Mouse (Mus musculus) lung, postnatal 0 days (tissue): ENCODE results near the gene Epb41l2. TPM values are rescaled to one million over a fixed set of nuclear protein-coding genes. Genes with fewer than 3 reads are reported as not detected.

Experiments
- ATAC-seq: fragments of 200-750 bp; cut with Nextera tagmentation; 2 replicates; pipeline ENCODE4 v1.8.0; 2017; ENCODE audit warnings: moderate library complexity
- DNase-seq: peaks from one replicate; pipeline ENCODE4 v3.0.0-alpha.2; 2016; ENCODE audit warnings: low spot score
- H3K27ac ChIP-seq: fragments of 300-500 bp; sonication (generic); 2 replicates; pipeline ENCODE4 v1.5.1; 2014; ENCODE audit warnings: antibody characterized with exemption, mild to moderate bottlenecking, low read length, mixed read lengths
- H3K27me3 ChIP-seq: fragments of 300-500 bp; sonication (generic); replicated peaks from 2 replicates; pipeline ENCODE4 v1.6.1; 2014; ENCODE audit warnings: low read length, mixed read lengths; ENCODE audit not compliant: insufficient read depth
- H3K36me3 ChIP-seq: fragments of 300-500 bp; sonication (generic); 2 replicates; pipeline ENCODE4 v1.6.1; 2014; ENCODE audit warnings: low read length, mixed read lengths; ENCODE audit not compliant: insufficient read depth
- H3K4me1 ChIP-seq: fragments of 300-500 bp; sonication (generic); 2 replicates; pipeline ENCODE4 v1.6.1; 2014; ENCODE audit warnings: antibody characterized with exemption, low read depth, low read length, mixed read lengths; ENCODE audit not compliant: insufficient read depth
- H3K4me2 ChIP-seq: fragments of 300-500 bp; sonication (generic); replicated peaks from 2 replicates; pipeline ENCODE4 v1.6.1; 2014; ENCODE audit warnings: low read depth, mild to moderate bottlenecking, low read length, moderate library complexity, mixed read lengths
- H3K4me3 ChIP-seq: fragments of 300-500 bp; sonication (generic); 2 replicates; pipeline ENCODE4 v1.5.1; 2014; ENCODE audit warnings: low read depth, low read length
- H3K9ac ChIP-seq: fragments of 300-500 bp; sonication (generic); replicated peaks from 2 replicates; pipeline ENCODE4 v1.6.1; 2014; ENCODE audit warnings: low read depth, mild to moderate bottlenecking
- H3K9me3 ChIP-seq: fragments of 300-500 bp; sonication (generic); 2 replicates; pipeline ENCODE4 v1.6.1; 2016; ENCODE audit warnings: low read length, mixed read lengths
- CTCF ChIP-seq: IDR thresholded peaks from 2 replicates; pipeline ENCODE4 v1.5.1; 2016; ENCODE audit warnings: antibody characterized with exemption, mild to moderate bottlenecking
- EP300 ChIP-seq: IDR thresholded peaks from 2 replicates; pipeline ENCODE4 v1.6.1; 2016; ENCODE audit warnings: antibody characterized with exemption, mild to moderate bottlenecking, control low read depth
- WGBS: fragments of 180-500 bp; shearing (Covaris S2); extraction: QIAGEN DNeasy Blood & Tissue Kit; methylation state at CpG from one replicate; pipeline ENCODE4 v1.1.7; 2014; 5-methylcytosine and 5-hydroxymethylcytosine counted together
- polyA plus RNA-seq: library from polyadenylated mRNA; unstranded; fragments of >200 nt; fragmentation: Nextera tagmentation; extraction: Ambion mirVana; gene quantifications from 2 replicates; pipeline ENCODE4 v1.2.1, GENCODE M21; 2015

The Epb41l2 gene
- polyA plus RNA-seq, 1 experiment from 2014 or later, result 48.2 TPM

- no peak overlapping the region for H3K27ac ChIP-seq
- H3K9me3 ChIP-seq, result no peaks in the 10 kb centered on the region
- H3K4me2 ChIP-seq, result no peak overlapping the region
- no peaks in the 10 kb centered on the region for H3K27me3 ChIP-seq
- H3K4me3 ChIP-seq, result no peak overlapping the region
- H3K36me3 ChIP-seq, result no peaks in the 10 kb centered on the region
- DNase-seq (peak; percentile 38), ATAC-seq (no peak)
- WGBS, result 25% methylated on average over 8 of the region's 8 CpGs
- peaks cover 12% of the 10 kb centered on the region; the same call in 1 of the 2 replicates for H3K4me1 ChIP-seq
- H3K9ac ChIP-seq, result no peak overlapping the region
- TF ChIP-seq EP300 (no peak), CTCF (no peak)
These were observed 40.5 kb downstream of the Epb41l2 start for GRCm38 (mm10) chr10:25400076-25400475.

GRCm38 (mm10) chr10:25400646-25401045, 41.0 kb downstream of the Epb41l2 start:
- DNase-seq, result no peak
- no peaks in the 10 kb centered on the region for H3K27me3 ChIP-seq
- no peak overlapping the region for H3K9ac ChIP-seq
- H3K27ac ChIP-seq, result no peak overlapping the region
- H3K4me3 ChIP-seq, result no peak overlapping the region
- ATAC-seq, result no peak
- peaks cover 9% of the 10 kb centered on the region; the same call in 1 of the 2 replicates for H3K4me1 ChIP-seq
- no peaks in the 10 kb centered on the region for H3K36me3 ChIP-seq
- H3K9me3 ChIP-seq, result no peaks in the 10 kb centered on the region
- WGBS, result 87% methylated on average over 9 of the region's 9 CpGs
- no peak overlapping the region for H3K4me2 ChIP-seq
- no peak for TF ChIP-seq EP300
- TF ChIP-seq CTCF, result no peak

- no peak for ATAC-seq
- H3K4me1 ChIP-seq, result peaks cover 8% of the 10 kb centered on the region; the same call in 1 of the 2 replicates
- H3K27ac ChIP-seq, result no peak overlapping the region
These were observed 41.8 kb downstream of the Epb41l2 start for GRCm38 (mm10) chr10:25401356-25401755.

GRCm38 (mm10) chr10:25402886-25403285, 43.3 kb downstream of the Epb41l2 start:
- 67% methylated on average over 1 of the region's 1 CpGs for WGBS
- H3K27ac ChIP-seq, result no peak overlapping the region
- H3K9ac ChIP-seq, result no peak overlapping the region
- H3K4me3 ChIP-seq, result no peak overlapping the region
- no peaks in the 10 kb centered on the region for H3K36me3 ChIP-seq
- peaks cover 8% of the 10 kb centered on the region; the same call in 1 of the 2 replicates for H3K4me1 ChIP-seq
- H3K4me2 ChIP-seq, result no peak overlapping the region
- H3K9me3 ChIP-seq, result no peaks in the 10 kb centered on the region
- ATAC-seq, result no peak
- no peak for DNase-seq
- no peaks in the 10 kb centered on the region for H3K27me3 ChIP-seq
- TF ChIP-seq EP300, result no peak
- no peak for TF ChIP-seq CTCF

More at GRCm38 (mm10) chr10:25401356-25401755, 41.8 kb downstream of the Epb41l2 start:
- H3K27me3 ChIP-seq, result no peaks in the 10 kb centered on the region
- H3K4me2 ChIP-seq, result no peak overlapping the region
- DNase-seq, result no peak
- no peak overlapping the region for H3K9ac ChIP-seq
- 87% methylated on average over 2 of the region's 2 CpGs for WGBS
- H3K36me3 ChIP-seq, result no peaks in the 10 kb centered on the region
- H3K9me3 ChIP-seq, result no peaks in the 10 kb centered on the region
- TF ChIP-seq EP300 (no peak), CTCF (no peak)
- H3K4me3 ChIP-seq, result no peak overlapping the region

- no peak for ATAC-seq
- Histone ChIP-seq H3K4me3 (no peak overlapping the region), H3K9ac (no peak overlapping the region), H3K4me2 (no peak overlapping the region), H3K36me3 (no peaks in the 10 kb centered on the region), H3K9me3 (no peaks in the 10 kb centered on the region), H3K4me1 (peaks cover 8% of the 10 kb centered on the region; the same call in 1 of the 2 replicates), H3K27ac (no peak overlapping the region), H3K27me3 (no peaks in the 10 kb centered on the region)
- WGBS, result 51% methylated on average over 15 of the region's 15 CpGs
- DNase-seq, result no peak
- TF ChIP-seq EP300, result no peak
- no peak for TF ChIP-seq CTCF
These were observed 44.5 kb downstream of the Epb41l2 start for GRCm38 (mm10) chr10:25403813-25404701.

- Histone ChIP-seq H3K9me3 (no peaks in the 10 kb centered on the region), H3K4me2 (no peak overlapping the region), H3K36me3 (no peaks in the 10 kb centered on the region), H3K4me1 (peaks cover 8% of the 10 kb centered on the region; the same call in 1 of the 2 replicates), H3K9ac (no peak overlapping the region), H3K4me3 (no peak overlapping the region), H3K27ac (no peak overlapping the region), H3K27me3 (no peaks in the 10 kb centered on the region)
- WGBS, result 58% methylated on average over 6 of the region's 6 CpGs
- ATAC-seq (no peak), DNase-seq (no peak)
- TF ChIP-seq EP300 (no peak), CTCF (no peak)
These were observed 45.1 kb downstream of the Epb41l2 start for GRCm38 (mm10) chr10:25404702-25405098.
